Mouse (Mus musculus): ENCODE data around the gene Tuba8. TPM values are rescaled to one million over a fixed set of nuclear protein-coding genes. Genes with fewer than 3 reads are reported as not detected.

Tuba8 gene
- total RNA-seq, 2 experiments from 2014 or later, result 12.3 to 12.7 TPM

Other genes with a start within 250 kb of the Tuba8 start
- 100 to 1,000 TPM; 108 to 119 TPM for gene Mical3, start 79.7 kb upstream of the Tuba8 start, total RNA-seq (2021)
- 10 to 100 TPM; 14.4 to 16.4 TPM for gene Pex26, start 27.0 kb upstream of the Tuba8 start, total RNA-seq (2021)
- under 1 TPM in 1 of 2 experiments, not detected in 1; 0.80 TPM for gene Usp18, start 35.2 kb downstream of the Tuba8 start, total RNA-seq (2021)
- gene Slc6a13, start 89.5 kb downstream of the Tuba8 start, total RNA-seq (2021), result 10 to 100 TPM; 26.2 to 32.4 TPM
- 1 to 10 TPM in 1 of 2 experiments, under 1 TPM in 1; 1.00 to 1.2 TPM for gene Slc6a12, start 132.4 kb downstream of the Tuba8 start, total RNA-seq (2021)

Data from left cerebral cortex, adult 18-20 months (tissue).